Mouse (Mus musculus) mesoderm, embryonic 11.5 days (tissue): Measurements from ENCODE around the gene Armc2.
"Not testable (repeated sequence)": the region's sequence is repeated elsewhere in the genome, so short reads cannot be mapped to it uniquely, and the experiment has no call there.

ENCODE experiments used
- DNase-seq: peaks from one replicate; pipeline ENCODE4 v3.0.0-alpha.2; 2012; ENCODE audit warnings: low read depth, low spot score

Armc2 gene

DNA sequence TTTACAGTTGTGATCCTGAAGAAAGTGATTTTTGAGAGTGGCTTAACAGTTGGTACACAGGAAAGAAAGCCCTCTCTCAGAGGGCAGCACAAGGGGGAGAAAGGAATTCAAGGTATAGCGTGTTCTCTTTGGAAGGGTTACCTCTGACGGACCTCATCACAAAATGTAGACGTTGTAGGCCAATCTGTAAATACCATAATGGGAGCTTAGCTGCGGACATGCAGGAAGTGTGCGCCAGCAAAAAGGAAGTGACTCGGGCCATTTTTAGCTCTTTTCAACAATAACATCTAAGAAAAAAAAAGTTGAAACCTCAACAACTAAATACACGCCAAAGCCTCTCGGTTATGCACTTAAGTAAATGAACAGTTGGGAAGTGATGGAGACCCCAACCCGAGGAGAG lies 45.6 kb downstream of the Armc2 start:
- no peak for DNase-seq

DNA sequence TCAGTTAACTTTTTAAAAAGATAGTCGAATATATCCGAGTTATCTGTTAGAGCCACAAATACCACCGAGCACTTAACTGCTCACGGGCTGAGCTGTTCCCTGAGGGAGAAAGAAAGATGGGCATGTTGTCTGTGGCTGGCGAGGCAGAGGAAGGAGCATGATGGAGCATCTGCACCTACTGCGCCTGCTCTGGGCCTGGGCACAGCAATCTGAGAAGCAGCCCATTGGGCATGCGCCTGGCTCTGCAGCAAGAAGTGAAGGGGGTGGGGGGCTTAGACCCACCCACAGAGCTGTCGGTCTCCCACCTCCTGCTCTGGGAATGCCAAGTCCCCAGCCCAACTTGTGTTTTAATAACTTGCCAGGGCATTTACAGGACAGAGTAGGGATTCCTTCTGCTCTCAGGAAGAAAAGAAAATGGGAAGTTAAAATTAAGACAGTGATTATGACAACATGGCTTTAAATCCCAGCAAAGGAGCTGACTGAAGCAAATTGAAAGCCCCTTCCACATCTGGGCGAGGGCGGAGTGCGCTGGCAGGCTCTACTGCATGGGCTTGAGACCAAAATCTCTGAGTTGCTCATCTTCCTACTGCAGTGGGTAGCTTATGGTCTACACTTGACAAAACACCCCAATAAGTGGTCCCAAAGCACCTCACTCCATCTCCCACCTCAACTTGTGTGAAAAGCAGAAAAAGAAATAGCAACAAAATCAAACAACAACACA lies 50.2 kb downstream of the Armc2 start:
- DNase-seq: no peak

DNA sequence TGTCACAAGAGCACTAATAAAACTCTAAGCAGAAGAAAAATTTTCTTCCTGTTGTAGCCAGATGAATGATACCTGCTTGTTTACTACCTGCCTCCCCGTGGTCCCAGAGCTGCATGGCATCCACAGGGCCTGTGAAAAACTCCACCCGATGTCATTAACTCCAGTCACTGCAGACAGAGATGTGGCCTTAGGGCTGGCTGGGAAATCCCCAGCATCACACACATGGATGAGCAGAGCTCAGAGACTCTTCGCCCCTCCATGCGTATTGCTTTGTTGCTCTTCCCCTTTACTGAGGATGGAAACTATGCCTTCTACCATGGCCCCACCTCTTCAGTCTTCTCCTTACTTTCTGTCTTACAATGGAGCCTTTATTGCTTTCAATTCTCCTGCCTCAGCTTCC lies 55.5 kb downstream of the Armc2 start:
- DNase-seq: peak; percentile 11

DNA sequence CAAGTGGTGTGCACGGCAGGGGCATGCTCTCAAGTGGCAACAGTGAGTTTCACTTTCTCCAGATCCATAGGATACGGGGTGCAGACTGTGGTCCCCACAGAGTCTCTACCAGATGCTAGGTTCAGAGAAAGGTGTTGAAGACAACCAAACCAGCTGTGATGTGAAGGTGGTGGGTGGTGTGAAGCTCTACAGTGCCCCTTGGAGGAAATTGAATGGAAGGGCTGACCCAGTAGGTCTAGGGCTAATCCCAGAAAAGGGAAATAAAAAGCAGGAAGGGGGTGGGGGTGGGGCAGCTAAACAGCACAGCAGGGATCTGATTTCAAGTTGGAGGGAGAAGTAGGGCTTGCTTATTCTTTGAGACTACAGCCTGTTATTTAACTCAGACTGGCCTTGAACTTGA lies 58.4 kb downstream of the Armc2 start:
- no peak for DNase-seq

DNA sequence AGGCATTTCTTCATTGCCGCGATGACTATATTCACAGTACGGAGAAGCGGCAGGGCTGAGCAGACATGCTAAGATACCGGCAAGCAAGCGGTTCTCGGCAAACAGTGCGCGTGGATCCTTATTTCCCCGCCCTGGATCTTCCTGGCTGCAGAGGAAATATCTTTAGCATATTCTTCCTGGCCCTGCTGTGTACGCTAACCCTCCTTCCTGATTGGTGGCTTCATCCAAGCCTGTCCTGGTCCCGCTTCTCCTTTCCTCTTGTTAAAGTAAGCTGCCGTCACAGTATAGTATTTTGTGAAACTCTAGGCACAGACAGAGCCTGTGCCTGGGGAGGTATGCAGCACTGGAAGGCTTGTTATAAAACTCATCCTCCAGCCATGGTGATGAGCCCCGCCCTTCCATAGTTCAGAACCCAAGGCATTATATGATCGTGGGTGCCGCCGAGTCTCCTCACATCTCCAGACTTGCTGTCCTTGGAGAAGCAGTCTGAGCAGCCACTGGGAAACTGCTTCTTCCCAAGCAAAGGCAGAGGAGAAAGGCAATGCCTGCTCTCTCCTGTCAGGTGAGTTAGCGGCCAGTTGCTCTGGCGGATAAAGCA lies 59.5 kb downstream of the Armc2 start:
- DNase-seq: no peak

DNA sequence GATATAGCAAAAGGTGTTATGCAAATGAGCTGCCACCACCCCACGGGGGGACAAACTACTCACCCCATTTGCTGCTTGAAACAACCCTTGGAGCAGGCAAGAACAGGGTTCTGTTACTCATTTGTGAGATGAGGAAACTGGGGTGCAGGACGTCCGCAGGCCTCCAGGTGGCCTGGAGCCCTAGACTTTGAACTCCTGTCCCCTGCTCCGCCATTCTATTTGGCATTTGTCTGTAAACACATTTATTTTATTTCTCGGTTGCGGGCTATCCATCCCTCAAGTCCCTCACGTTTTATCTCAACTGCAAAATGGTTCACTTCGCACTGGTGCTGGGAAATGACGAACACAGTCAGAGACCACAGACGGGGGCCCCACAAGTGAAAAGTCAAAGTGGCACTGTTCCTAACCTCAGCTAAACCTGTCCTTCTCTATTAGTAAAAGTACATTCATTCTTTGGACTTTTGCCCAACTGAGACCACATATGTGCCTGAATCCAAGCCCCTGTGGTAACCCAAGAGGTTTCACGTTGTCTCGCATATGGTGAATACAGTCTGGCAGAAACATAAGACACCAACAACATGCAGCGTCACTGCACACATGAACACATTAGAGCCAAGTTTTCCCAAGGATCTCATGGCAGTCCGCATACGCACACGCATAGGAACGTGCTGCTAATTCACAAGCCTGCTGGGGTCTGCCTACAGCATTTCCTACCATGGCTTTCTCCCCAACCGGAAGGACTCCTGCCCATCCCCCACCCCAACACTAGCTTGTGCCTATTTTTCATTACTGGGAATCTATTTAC lies 60.6 kb downstream of the Armc2 start:
- no peak for DNase-seq

DNA sequence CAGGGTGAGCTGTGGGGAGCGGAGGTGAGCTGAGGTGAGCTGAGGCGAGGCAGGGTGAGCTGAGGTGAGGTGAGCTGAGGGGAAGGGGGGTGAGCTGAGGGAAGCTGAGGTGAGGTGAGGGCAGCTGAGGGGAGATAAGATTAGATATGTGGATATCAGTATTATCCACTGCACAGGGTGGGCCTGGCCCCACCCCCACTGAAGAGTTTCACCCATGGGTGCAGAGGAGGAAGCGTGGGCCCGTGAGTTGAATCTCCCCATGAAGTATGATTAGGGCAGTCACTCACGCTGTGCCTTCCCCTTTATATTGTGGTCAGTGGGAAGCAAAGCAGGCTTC lies 64.7 kb downstream of the Armc2 start:
- no peak for DNase-seq

DNA sequence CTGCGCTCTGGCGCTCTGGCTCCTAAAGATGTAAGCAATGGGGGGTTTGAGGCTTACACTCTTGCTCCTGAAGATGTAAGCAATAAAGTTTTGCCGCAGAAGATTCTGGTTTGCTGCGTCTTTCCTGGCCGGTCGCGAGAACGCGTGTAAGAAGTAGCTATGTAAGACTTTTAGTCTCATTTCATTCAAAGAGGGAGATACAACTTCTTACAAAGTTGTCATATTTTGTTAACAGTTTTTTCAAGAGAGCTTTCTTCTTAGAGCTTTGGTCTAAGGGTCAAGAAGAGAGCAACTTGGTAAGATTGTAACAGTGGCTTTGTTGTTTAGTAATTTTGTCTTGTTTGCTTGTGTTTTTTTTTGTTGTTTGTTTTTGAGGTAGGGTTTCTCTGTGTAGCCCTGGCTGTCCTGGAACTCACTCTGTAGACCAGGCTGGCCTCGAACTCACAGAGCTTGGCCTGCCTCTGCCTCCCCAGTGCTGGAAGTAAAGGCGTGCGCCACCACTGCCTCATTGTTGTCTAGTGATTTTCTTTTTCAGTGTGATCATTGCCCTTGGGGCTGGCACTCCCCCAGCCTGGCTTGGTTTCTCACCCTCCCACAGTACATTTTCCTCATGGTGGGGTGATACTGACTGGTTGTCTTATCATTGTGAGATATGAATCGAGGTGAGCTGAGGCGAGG lies 65.3 kb downstream of the Armc2 start:
- no peak for DNase-seq

DNA sequence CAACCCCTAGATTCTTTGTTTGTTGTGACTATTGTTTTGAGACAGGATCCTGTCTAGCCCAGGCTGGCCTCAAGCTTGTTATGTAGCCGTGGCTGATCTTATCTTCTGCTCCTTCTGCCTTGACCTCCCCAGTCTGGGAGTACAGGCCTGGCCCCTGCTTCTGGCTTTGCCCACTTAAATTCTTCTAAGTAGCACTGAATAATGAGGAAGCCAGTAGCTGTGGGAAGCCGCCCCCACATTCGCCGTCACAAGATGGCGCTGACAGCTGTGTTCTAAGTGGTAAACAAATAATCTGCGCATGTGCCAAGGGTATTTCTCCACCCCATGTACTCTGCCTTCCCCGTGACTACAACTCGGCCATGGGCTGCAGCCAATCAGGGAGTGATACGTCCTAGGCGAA lies 65.9 kb downstream of the Armc2 start:
- DNase-seq: not testable (repeated sequence)

DNA sequence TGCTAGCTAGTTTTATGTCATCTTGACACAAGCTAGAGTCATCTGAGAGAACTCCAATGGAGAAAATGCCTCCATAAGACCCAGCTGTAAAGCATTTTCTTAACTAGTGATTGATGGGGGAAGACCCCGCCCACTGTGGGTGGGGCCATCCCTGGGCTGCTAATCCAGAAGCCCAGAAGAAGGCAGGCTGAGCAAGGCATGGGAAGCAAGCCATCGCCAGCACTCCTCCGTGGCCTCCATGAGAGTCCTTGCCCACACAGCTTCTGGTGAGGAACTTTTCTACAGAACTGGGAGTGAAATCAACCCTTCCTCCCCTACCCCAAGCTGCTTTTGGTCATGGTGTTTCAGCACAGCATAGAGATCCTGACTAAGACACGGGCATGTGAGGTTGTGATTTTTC lies 79.2 kb downstream of the Armc2 start:
- DNase-seq: no peak

DNA sequence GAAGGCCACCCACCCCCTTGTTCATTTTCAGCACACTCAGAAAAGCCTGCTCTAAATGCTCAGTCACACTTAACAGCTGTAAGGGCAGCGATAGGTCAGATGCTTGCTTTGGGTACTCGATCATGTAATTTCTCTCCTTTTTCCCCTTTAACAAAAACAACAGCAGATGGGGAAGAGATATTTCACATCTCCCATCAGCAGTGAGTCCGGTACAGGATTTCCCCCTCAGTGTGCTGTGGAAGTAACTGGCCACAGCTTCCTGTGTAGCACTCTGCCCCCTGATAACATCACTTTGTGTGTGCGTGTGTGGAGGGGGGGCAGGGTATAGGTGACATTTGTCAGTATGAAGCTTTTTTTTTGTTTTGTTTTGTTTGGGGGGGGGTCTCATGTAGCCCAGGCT lies 81.1 kb downstream of the Armc2 start:
- no peak for DNase-seq

DNA sequence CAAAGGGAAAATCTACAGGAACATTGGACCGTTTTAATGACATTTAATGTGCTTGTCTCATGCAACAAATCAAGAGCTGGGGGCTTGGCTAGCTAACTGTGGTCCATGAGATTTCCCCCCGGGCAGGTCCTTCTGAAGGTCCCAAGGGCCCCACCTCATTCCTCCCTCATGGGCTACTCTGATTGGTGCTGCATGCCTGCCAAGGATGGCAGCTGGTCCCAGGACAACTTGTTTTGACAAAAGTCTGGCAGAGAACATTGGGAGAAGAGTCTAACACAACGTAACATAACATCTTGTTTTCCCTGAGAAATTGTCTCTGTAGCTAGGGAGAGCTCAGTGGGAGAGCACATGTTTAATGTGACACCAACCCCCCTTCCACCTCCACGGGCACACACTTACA lies 82.1 kb downstream of the Armc2 start:
- DNase-seq: no peak

DNA sequence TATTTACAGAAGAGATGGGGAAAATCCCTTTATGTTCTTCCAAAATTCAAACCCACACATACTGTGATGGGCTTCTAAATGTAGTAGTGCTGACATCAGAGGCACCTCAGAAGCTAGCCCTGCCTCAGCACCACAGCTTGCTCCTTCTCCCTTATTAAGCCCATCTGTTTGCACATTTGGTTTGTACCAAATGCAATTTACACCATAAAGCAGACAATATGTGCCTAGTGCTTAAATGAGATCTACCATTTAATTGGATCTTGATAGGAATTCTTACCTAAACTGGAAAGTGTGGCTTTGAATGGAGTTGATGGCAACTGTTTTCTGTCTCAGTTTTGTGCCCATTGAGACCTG lies 82.8 kb downstream of the Armc2 start:
- DNase-seq: no peak

DNA sequence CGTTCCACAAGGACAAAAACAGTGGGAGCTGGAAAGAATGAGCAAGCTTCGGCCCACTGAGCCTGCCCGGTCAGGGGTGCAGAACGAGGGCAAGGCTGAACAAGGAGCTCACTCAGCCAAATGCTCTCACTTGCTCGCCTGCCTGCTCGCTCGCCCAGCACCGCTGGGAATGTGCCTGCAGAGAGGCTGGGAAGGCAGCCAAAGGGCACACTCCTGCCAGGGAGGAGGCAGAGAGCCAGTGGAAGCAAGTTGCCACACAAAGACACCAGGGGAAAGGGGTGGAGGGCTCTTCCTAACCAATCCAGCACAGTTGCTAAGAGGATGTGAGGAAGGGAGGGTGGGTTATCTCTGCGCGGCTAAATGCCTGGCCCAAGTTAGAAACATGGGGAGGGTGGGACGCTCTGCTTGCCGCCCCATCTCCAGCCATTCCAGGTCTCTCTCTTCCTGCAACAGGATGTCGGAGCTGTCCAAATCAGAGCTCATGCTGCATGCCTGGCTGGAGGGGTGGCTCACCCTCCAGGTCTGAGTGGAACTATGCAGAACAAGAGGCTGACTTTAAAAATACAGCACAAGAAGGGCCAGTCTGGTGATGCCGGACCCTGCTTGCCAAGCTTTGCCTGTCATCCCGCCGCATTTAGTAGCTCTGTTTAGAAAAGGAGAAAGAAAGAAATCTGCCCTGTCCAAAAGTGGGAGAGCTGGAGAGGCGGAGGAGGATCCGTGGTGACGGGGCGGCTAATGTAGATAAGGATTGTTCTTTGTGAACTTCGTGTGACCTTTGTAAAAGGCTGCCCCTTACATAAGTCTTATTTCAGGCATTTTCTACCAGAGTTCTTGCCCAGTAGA lies 83.4 kb downstream of the Armc2 start:
- DNase-seq: peak; percentile 41

DNA sequence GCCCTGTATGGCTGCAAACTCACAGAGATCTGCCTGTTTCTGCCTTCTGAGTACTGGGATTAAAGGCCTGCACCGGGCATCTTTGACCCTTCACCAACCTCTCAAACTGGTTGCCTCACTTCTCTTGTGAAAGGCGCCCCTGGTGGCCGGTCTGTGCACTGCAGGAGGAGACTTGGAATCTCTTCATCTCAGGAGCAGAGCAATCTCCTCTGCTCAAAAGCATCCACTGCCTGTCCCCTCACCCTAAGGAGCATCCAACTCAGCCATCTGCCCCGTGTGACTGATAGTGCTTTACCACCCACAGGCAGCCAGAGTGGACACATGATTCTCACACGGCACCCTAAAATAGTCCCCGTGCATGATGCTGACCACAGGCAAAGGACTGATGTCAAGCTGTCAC lies 84.7 kb downstream of the Armc2 start:
- peak; percentile 39 for DNase-seq

DNA sequence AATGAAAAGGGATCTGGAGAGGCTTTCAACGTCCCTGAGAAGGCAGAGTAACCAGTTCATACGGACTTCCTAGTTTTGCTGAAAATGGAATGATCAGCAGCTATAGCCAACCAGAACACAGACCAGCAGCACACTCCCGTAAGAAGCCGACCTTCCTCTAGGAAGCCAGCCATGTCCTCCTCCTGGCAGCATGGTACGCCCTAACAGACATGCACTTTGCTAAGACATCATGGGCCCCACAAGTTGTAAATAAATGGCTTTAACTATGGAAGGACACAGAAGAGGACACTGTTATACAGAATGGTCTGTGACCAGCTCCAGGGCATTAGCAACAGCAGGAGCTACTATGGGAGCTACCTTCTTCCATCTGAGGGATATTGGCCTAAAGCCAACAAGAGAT lies 85.3 kb downstream of the Armc2 start:
- no peak for DNase-seq

DNA sequence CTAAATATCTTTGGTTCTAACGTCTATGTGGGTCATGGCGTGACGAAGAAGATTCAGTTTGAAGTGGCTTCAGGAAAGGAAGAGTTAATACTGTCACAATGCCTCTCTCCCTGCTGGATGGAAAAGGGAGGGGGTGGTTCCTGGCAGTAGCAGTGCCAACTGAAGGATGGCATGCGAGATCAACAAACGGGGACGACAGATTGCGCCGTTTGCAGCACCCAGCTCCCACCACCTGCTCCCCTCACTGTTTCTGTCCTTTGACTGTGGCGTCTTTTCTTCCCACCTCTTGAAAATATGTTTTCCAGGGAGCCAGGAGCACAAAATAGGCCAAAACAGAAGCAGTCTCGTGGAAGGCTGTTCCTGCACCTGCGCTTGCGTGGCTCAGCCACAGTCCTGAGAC lies 86.3 kb downstream of the Armc2 start:
- no peak for DNase-seq

DNA sequence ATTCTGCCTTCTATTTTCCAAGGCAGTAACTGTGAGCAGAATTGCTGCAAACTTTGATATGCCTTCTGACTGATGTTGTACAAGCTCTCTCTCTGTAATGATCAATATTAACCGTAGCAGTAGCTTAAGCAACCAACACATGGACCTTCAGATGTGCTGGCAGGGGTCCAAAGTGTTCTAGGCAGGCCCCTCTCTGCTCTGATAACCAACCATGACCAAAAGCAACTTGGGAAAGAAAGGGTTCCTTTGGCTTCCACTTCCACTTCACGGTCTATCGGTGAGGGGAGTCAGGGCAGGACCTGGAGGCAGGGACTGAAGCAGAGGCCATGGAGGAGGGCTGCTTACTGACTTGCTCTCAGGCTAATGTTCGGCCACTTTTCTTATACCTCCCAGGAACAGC lies 87.3 kb downstream of the Armc2 start:
- no peak for DNase-seq

DNA sequence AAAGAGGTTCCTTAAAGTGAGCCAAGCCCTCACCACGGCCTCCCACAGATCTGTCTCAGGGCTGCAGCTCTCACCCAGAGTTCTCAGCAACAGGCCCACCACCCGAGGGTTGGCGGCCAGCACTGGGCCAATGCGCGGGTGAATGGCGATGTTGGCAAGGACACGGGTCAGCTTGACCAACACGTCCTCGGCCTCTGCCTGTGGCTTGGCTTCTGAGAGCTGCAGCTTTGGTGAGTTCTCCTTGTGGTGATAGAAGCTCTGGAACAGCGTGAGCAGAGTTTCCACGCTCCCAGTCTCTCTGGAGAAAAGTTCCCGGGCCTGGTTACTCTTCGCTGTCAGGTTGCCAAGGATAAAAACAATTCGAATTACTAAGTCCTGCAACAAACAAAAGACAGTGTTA lies 91.5 kb downstream of the Armc2 start:
- no peak for DNase-seq

DNA sequence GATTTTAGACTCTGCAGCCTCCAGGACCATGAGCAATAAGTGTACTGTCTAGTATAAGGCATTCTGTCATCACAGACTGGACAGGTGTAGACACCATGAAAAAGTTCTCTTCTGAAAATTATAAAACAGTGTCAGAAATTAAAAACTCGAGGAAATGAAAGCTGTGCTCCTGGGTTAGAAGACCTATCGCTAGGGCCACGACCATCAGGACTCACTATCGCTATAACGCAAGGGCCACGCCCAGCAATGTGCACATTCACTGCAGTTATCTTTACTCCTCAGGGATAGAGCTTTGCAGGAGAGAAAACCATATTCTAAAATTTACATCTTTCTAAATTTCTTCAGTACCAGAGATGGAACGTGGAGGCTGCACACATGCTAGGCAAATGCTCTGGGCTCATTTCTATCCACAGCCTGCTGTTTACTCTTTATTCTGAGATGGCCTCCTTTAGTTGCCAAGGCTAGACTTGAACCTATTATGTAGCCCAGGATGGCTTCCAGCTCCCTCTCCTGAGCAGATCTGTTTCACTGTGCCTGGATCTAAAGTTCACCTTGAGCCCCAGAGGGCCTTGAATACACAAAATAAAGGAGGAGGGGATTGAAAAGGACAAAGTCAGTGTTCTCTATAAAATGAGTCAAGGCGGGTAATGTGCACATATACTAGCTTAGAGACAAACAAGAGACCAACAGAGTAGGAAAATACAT lies 105.8 kb downstream of the Armc2 start:
- no peak for DNase-seq

DNA sequence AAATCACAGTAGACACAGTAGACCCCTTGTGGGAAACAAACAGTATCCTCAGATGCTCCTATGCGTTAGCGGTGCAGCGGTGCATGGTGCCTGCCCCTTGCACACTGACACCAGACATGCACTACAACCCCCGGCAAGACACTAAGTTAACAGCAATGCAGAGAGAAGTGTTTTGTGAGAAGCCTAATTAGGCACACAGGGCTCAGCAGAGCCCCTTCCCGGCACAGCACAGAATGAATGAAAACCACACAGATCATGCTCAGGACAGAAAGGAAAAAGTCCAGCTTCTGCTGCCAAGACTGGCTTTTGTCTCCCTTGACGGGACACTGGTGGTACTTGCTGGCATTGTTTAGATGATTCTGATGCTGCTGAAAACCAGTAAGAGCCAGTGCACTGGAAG lies 109.3 kb downstream of the Armc2 start:
- no peak for DNase-seq
